Comparison of ENCODE assay signal across 27 mouse cellular contexts in the genomic region with DNA sequence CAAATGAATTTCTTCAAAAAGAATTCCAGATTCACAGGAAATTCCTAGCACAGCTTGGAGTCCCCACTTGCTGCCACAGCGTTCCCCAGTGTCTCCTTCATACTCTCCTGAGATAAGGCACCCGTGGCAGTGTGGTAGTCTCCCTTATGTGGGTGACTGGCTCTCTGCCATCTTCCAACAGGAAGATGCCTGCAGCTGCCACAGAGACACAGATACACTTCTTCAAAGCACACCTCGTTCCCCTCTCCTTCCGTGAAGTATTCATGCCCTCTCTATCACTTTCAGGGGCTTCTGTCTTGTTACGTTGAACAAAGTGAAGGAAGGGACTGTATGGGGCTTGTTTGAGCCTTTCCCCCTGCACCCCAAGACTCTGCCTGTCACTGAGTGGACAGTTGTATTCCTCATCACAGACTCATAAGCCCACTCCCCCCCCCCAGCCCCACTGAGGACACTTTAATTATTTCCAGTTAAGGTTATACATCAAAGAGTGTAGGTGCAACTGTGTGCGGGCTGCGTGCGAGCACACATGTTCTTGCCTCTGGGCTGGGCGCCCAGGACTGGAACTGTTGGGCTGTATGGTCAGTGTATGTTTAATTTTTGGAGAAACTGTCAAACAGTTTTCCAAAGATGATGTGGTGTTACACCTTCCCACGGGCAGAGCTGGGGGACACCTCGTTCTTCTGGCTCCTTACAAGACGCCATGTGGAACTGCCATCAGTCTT. TPM values are rescaled to one million over a fixed set of nuclear protein-coding genes. Genes with fewer than 3 reads are reported as not detected.
DNase-seq lines count a peak whose midpoint lies in the region; ATAC-seq and TF ChIP-seq lines count a peak whose summit lies in the region.
"Had no signal": no experiment of that assay in that cellular context is flagged by ENCODE, and none has a peak within 500 bp of the region (broad histone marks: within the 10 kb centered on the region; RNA-seq: fewer than 3 reads in every experiment).

No protein-coding gene starts in this region.

- no peak for DNase-seq in heart, adult 2 months
- peak; percentile 67 for DNase-seq in midbrain, embryonic 11.5 days (ENCODE audit: low spot score, missing footprints)
- DNase-seq in thymus, postnatal 4 days, result peak; percentile 59
- DNase-seq in ovary, adult 18-20 months (ENCODE audit: low spot score), result no peak
- DNase-seq: cerebellum, postnatal 10 days; embryo, embryonic 11 days; heart, postnatal 14 days; kidney, adult 8-10 months; kidney, postnatal 36 days; lung, postnatal 14 days; right cerebral cortex, postnatal 14 days had no signal

- H3K4me3 ChIP-seq in heart, embryonic 13.5 days, result no peak overlapping the region
- no peak overlapping the region for H3K4me3 ChIP-seq in heart, adult 2 months
- H3K4me3 ChIP-seq in midbrain, embryonic 11.5 days (ENCODE audit: low read depth, low read length), result no peak overlapping the region
- no peak overlapping the region for H3K4me3 ChIP-seq in midbrain, embryonic 16.5 days (ENCODE audit: low read depth, low read length)
- H3K4me3 ChIP-seq in stomach, embryonic 16.5 days (replicated peaks; ENCODE audit: low read length), result no peak overlapping the region
- H3K4me3 ChIP-seq in liver, embryonic 12.5 days, result no peak overlapping the region
- H3K4me3 ChIP-seq: forebrain, embryonic 15.5 days; hindbrain, embryonic 15.5 days; neural tube, embryonic 12.5 days had no signal

- no peak for ATAC-seq in heart, embryonic 13.5 days (ENCODE audit: extremely low read depth, insufficient number of reproducible peaks, low FRiP score, low TSS enrichment)
- ATAC-seq in midbrain, embryonic 11.5 days (ENCODE audit: low FRiP score), result no peak
- no peak for ATAC-seq in midbrain, embryonic 16.5 days
- peak; percentile 56; the same call in 1 of the 2 replicates for ATAC-seq in stomach, embryonic 16.5 days (ENCODE audit: insufficient read depth, low FRiP score)
- ATAC-seq in liver, embryonic 12.5 days, result no peak
- ATAC-seq: forebrain, embryonic 15.5 days had no signal

- TF ChIP-seq POLR2A in heart, adult 2 months (IDR thresholded peaks at IDR 0.05; ENCODE audit: insufficient read depth, low read depth, low read length), result no peak

- TF ChIP-seq CTCF in heart, adult 2 months (IDR thresholded peaks at IDR 0.05), result no peak

- 0 out of 2 replicates have a peak overlapping the region, but pooled peaks have one; percentile 28 for H3K27ac ChIP-seq in heart, embryonic 13.5 days (replicated peaks)
- H3K27ac ChIP-seq in heart, adult 2 months, result no peak overlapping the region
- H3K27ac ChIP-seq in midbrain, embryonic 11.5 days (ENCODE audit: low read depth, low read length), result no peak overlapping the region
- H3K27ac ChIP-seq in midbrain, embryonic 16.5 days (ENCODE audit: low read length), result no peak overlapping the region
- H3K27ac ChIP-seq in stomach, embryonic 16.5 days (ENCODE audit: low read length), result peak overlapping the region; percentile 87
- no peak overlapping the region for H3K27ac ChIP-seq in liver, embryonic 12.5 days
- H3K27ac ChIP-seq: forebrain, embryonic 15.5 days; hindbrain, embryonic 15.5 days; neural tube, embryonic 12.5 days had no signal

- peaks cover 52% of the 10 kb centered on the region for H3K4me1 ChIP-seq in heart, embryonic 13.5 days
- H3K4me1 ChIP-seq in heart, adult 2 months (ENCODE audit: control insufficient read depth, insufficient read depth, low read length), result no peaks in the 10 kb centered on the region
- H3K4me1 ChIP-seq in midbrain, embryonic 11.5 days (ENCODE audit: control insufficient read depth, insufficient read depth, low read length), result no peaks in the 10 kb centered on the region
- H3K4me1 ChIP-seq in midbrain, embryonic 16.5 days (ENCODE audit: control insufficient read depth, insufficient read depth, low read length), result no peaks in the 10 kb centered on the region
- peaks cover 25% of the 10 kb centered on the region for H3K4me1 ChIP-seq in stomach, embryonic 16.5 days (ENCODE audit: control insufficient read depth, insufficient read depth, low read length)
- H3K4me1 ChIP-seq in liver, embryonic 12.5 days, result peaks cover 8% of the 10 kb centered on the region; the same call in 1 of the 2 replicates

- intact Hi-C loops in heart, adult 2 months (cut with DNase I), result no loop called here

- H3K9ac ChIP-seq in heart, embryonic 13.5 days, result no peak overlapping the region; the same call in 1 of the 2 replicates
- H3K9ac ChIP-seq in heart, adult 2 months (ENCODE audit: low read depth, low read length), result no peak overlapping the region
- H3K9ac ChIP-seq in midbrain, embryonic 11.5 days (ENCODE audit: low read length), result no peak overlapping the region
- H3K9ac ChIP-seq in midbrain, embryonic 16.5 days (ENCODE audit: low read depth, low read length), result no peak overlapping the region
- H3K9ac ChIP-seq in stomach, embryonic 16.5 days (ENCODE audit: low read length), result 0 out of 2 replicates have a peak overlapping the region, but pooled peaks have one; percentile 38
- H3K9ac ChIP-seq in liver, embryonic 12.5 days, result no peak overlapping the region
- H3K9ac ChIP-seq: forebrain, embryonic 15.5 days; hindbrain, embryonic 15.5 days; neural tube, embryonic 12.5 days had no signal

- H3K79me2 ChIP-seq in heart, adult 2 months (replicated peaks; ENCODE audit: control insufficient read depth, insufficient read depth, low read length), result no peaks in the 10 kb centered on the region

- no peaks in the 10 kb centered on the region for H3K27me3 ChIP-seq in heart, embryonic 13.5 days (replicated peaks)
- H3K27me3 ChIP-seq in heart, adult 2 months (ENCODE audit: control insufficient read depth, insufficient read depth, low read length), result no peaks in the 10 kb centered on the region
- H3K27me3 ChIP-seq in midbrain, embryonic 11.5 days (ENCODE audit: control insufficient read depth, insufficient read depth, low read length), result no peaks in the 10 kb centered on the region
- no peaks in the 10 kb centered on the region for H3K27me3 ChIP-seq in midbrain, embryonic 16.5 days (ENCODE audit: control insufficient read depth, insufficient read depth, low read depth, low read length)
- H3K27me3 ChIP-seq in stomach, embryonic 16.5 days (ENCODE audit: control insufficient read depth, insufficient read depth, low read length), result no peaks in the 10 kb centered on the region
- H3K27me3 ChIP-seq in liver, embryonic 12.5 days (replicated peaks), result peaks cover 10% of the 10 kb centered on the region; the same call in 1 of the 2 replicates
- H3K27me3 ChIP-seq: forebrain, embryonic 15.5 days; hindbrain, embryonic 15.5 days; neural tube, embryonic 12.5 days had no signal

- WGBS in heart, embryonic 13.5 days, result 70% methylated on average over 12 of the region's 12 CpGs
- WGBS in heart, adult 2 months, result 80% methylated on average over 12 of the region's 12 CpGs
- 89% methylated on average over 12 of the region's 12 CpGs for WGBS in midbrain, embryonic 11.5 days
- 89% methylated on average over 12 of the region's 12 CpGs for whole genome bisulfite sequencing in midbrain, embryonic 16.5 days
- 59% methylated on average over 12 of the region's 12 CpGs for WGBS in stomach, embryonic 16.5 days
- WGBS in liver, embryonic 12.5 days (ENCODE audit: insufficient replicate concordance), result 78% methylated on average over 12 of the region's 12 CpGs

- no peaks in the 10 kb centered on the region for H3K36me3 ChIP-seq in heart, embryonic 13.5 days
- H3K36me3 ChIP-seq in heart, adult 2 months (ENCODE audit: control insufficient read depth, insufficient read depth, low read length), result no peaks in the 10 kb centered on the region
- no peaks in the 10 kb centered on the region for H3K36me3 ChIP-seq in midbrain, embryonic 11.5 days (ENCODE audit: control insufficient read depth, insufficient read depth, low read length)
- no peaks in the 10 kb centered on the region for H3K36me3 ChIP-seq in midbrain, embryonic 16.5 days (ENCODE audit: control insufficient read depth, insufficient read depth, low read length)
- H3K36me3 ChIP-seq in stomach, embryonic 16.5 days (ENCODE audit: control insufficient read depth, insufficient read depth, low read length), result no peaks in the 10 kb centered on the region
- H3K36me3 ChIP-seq in liver, embryonic 12.5 days, result no peaks in the 10 kb centered on the region
- H3K36me3 ChIP-seq: forebrain, embryonic 15.5 days; hindbrain, embryonic 15.5 days; neural tube, embryonic 12.5 days had no signal

- H3K9me3 ChIP-seq in heart, embryonic 13.5 days, result no peaks in the 10 kb centered on the region
- no peaks in the 10 kb centered on the region for H3K9me3 ChIP-seq in midbrain, embryonic 11.5 days (ENCODE audit: control insufficient read depth, low read length)
- no peaks in the 10 kb centered on the region for H3K9me3 ChIP-seq in midbrain, embryonic 16.5 days (replicated peaks; ENCODE audit: control insufficient read depth, low read length, poor library complexity, severe bottlenecking)
- no peaks in the 10 kb centered on the region for H3K9me3 ChIP-seq in stomach, embryonic 16.5 days (replicated peaks; ENCODE audit: control insufficient read depth, low read length)
- no peaks in the 10 kb centered on the region for H3K9me3 ChIP-seq in liver, embryonic 12.5 days (replicated peaks)
- H3K9me3 ChIP-seq: forebrain, embryonic 15.5 days; hindbrain, embryonic 15.5 days; neural tube, embryonic 12.5 days had no signal

- no peak overlapping the region for H3K4me2 ChIP-seq in heart, embryonic 13.5 days
- H3K4me2 ChIP-seq in midbrain, embryonic 11.5 days, result no peak overlapping the region
- H3K4me2 ChIP-seq in midbrain, embryonic 16.5 days (ENCODE audit: low read length), result no peak overlapping the region
- no peak overlapping the region for H3K4me2 ChIP-seq in stomach, embryonic 16.5 days (ENCODE audit: low read depth, low read length)
- H3K4me2 ChIP-seq in liver, embryonic 12.5 days, result no peak overlapping the region
- H3K4me2 ChIP-seq: forebrain, embryonic 15.5 days; hindbrain, embryonic 15.5 days; liver, embryonic 11.5 days; neural tube, embryonic 12.5 days had no signal

- TF ChIP-seq EP300 in heart, adult 2 months (IDR thresholded peaks at IDR 0.05; ENCODE audit: insufficient read depth, low read depth, low read length), result no peak

RNA-seq across cellular contexts. Expression of gene Krtap5-4, which starts 20.2 kb away (rescaled TPM):
- polyA plus RNA-seq in heart, embryonic 13.5 days (2015; fragmentation: Nextera tagmentation; extraction: Ambion mirVana), result not detected in 2 replicates
- not detected for total RNA-seq in heart, adult 2 months (2021)
- not detected in 2 replicates for polyA plus RNA-seq in heart, adult 2 months (2012; rRNA removed)
- polyA plus RNA-seq in midbrain, embryonic 11.5 days (2014; fragmentation: Nextera tagmentation; extraction: Ambion mirVana), result not detected in 2 replicates
- polyA plus RNA-seq in midbrain, embryonic 16.5 days (2015; fragmentation: Nextera tagmentation; extraction: Ambion mirVana), result not detected in 2 replicates
- not detected in 2 replicates for polyA plus RNA-seq in stomach, embryonic 16.5 days (2015; fragmentation: Nextera tagmentation; extraction: Ambion mirVana)
- not detected in 2 replicates for polyA plus RNA-seq in liver, embryonic 12.5 days (2016; fragmentation: Nextera tagmentation; extraction: Ambion mirVana)
- total RNA-seq: adrenal gland, postnatal 4 days; gastrocnemius, postnatal 4 days; heart, postnatal 14 days; layer of hippocampus, postnatal 10 days; left cerebral cortex, postnatal 25 days; megakaryocyte-erythroid progenitor cell, adult 5-6 weeks; MEL had no signal
- polyA plus RNA-seq: forebrain, embryonic 15.5 days; hindbrain, embryonic 15.5 days; liver, embryonic 11.5 days; neural tube, embryonic 12.5 days; spleen, adult 2 months; urinary bladder, adult 2 months had no signal

RNA-seq across cellular contexts. Expression of gene Krtap5-1, which starts 26.6 kb away (rescaled TPM):
- polyA plus RNA-seq in heart, embryonic 13.5 days (2015; fragmentation: Nextera tagmentation; extraction: Ambion mirVana), result not detected in 2 replicates
- not detected for total RNA-seq in heart, adult 2 months (2021)
- not detected in 2 replicates for polyA plus RNA-seq in heart, adult 2 months (2012; rRNA removed)
- not detected in 2 replicates for polyA plus RNA-seq in midbrain, embryonic 11.5 days (2014; fragmentation: Nextera tagmentation; extraction: Ambion mirVana)
- not detected in 2 replicates for polyA plus RNA-seq in midbrain, embryonic 16.5 days (2015; fragmentation: Nextera tagmentation; extraction: Ambion mirVana)
- not detected in 2 replicates for polyA plus RNA-seq in stomach, embryonic 16.5 days (2015; fragmentation: Nextera tagmentation; extraction: Ambion mirVana)
- not detected in 2 replicates for polyA plus RNA-seq in liver, embryonic 12.5 days (2016; fragmentation: Nextera tagmentation; extraction: Ambion mirVana)
- total RNA-seq: adrenal gland, postnatal 4 days; gastrocnemius, postnatal 4 days; heart, postnatal 14 days; layer of hippocampus, postnatal 10 days; left cerebral cortex, postnatal 25 days; megakaryocyte-erythroid progenitor cell, adult 5-6 weeks; MEL had no signal
- polyA plus RNA-seq: forebrain, embryonic 15.5 days; hindbrain, embryonic 15.5 days; liver, embryonic 11.5 days; neural tube, embryonic 12.5 days; spleen, adult 2 months; urinary bladder, adult 2 months had no signal

RNA-seq across cellular contexts. Expression of gene Gm4559, which starts 49.4 kb away (rescaled TPM):
- not detected in 2 replicates for polyA plus RNA-seq in heart, embryonic 13.5 days (2015; fragmentation: Nextera tagmentation; extraction: Ambion mirVana)
- not detected for total RNA-seq in heart, adult 2 months (2021)
- not detected in 2 replicates for polyA plus RNA-seq in heart, adult 2 months (2012; rRNA removed)
- polyA plus RNA-seq in midbrain, embryonic 11.5 days (2014; fragmentation: Nextera tagmentation; extraction: Ambion mirVana), result not detected in 2 replicates
- polyA plus RNA-seq in midbrain, embryonic 16.5 days (2015; fragmentation: Nextera tagmentation; extraction: Ambion mirVana), result not detected in 2 replicates
- polyA plus RNA-seq in stomach, embryonic 16.5 days (2015; fragmentation: Nextera tagmentation; extraction: Ambion mirVana), result not detected in 2 replicates
- polyA plus RNA-seq in liver, embryonic 12.5 days (2016; fragmentation: Nextera tagmentation; extraction: Ambion mirVana), result not detected in 2 replicates
- total RNA-seq: adrenal gland, postnatal 4 days; gastrocnemius, postnatal 4 days; heart, postnatal 14 days; layer of hippocampus, postnatal 10 days; left cerebral cortex, postnatal 25 days; megakaryocyte-erythroid progenitor cell, adult 5-6 weeks; MEL had no signal
- polyA plus RNA-seq: forebrain, embryonic 15.5 days; hindbrain, embryonic 15.5 days; liver, embryonic 11.5 days; neural tube, embryonic 12.5 days; spleen, adult 2 months; urinary bladder, adult 2 months had no signal

RNA-seq across cellular contexts. Expression of gene Ifitm10, which starts 50.0 kb away (rescaled TPM):
- 6.5 and 7.5 TPM in 2 replicates for polyA plus RNA-seq in heart, embryonic 13.5 days (2015; fragmentation: Nextera tagmentation; extraction: Ambion mirVana)
- total RNA-seq in heart, adult 2 months (2021), result 1 to 10 TPM; 2.2 to 3.6 TPM
- 4.9 and 6.4 TPM in 2 replicates for polyA plus RNA-seq in heart, adult 2 months (2012; rRNA removed)
- polyA plus RNA-seq in midbrain, embryonic 11.5 days (2014; fragmentation: Nextera tagmentation; extraction: Ambion mirVana), result 0.18 and 0.40 TPM in 2 replicates
- 11.3 and 14.1 TPM in 2 replicates for polyA plus RNA-seq in midbrain, embryonic 16.5 days (2015; fragmentation: Nextera tagmentation; extraction: Ambion mirVana)
- 3.7 and 5.2 TPM in 2 replicates for polyA plus RNA-seq in stomach, embryonic 16.5 days (2015; fragmentation: Nextera tagmentation; extraction: Ambion mirVana)
- 1.5 and 2.5 TPM in 2 replicates for polyA plus RNA-seq in liver, embryonic 12.5 days (2016; fragmentation: Nextera tagmentation; extraction: Ambion mirVana)
- total RNA-seq: megakaryocyte-erythroid progenitor cell, adult 5-6 weeks; MEL had no signal

RNA-seq across cellular contexts. Expression of gene Gm49369, which starts 58.9 kb away (rescaled TPM):
- 2.3 TPM in 1 of 2 replicates, not detected in the other for polyA plus RNA-seq in heart, embryonic 13.5 days (2015; fragmentation: Nextera tagmentation; extraction: Ambion mirVana)
- total RNA-seq in heart, adult 2 months (2021), result 1 to 10 TPM; 3.5 to 4.9 TPM
- 0.23 TPM in 1 of 2 replicates, not detected in the other for polyA plus RNA-seq in heart, adult 2 months (2012; rRNA removed)
- polyA plus RNA-seq in midbrain, embryonic 11.5 days (2014; fragmentation: Nextera tagmentation; extraction: Ambion mirVana), result 0.79 and 0.93 TPM in 2 replicates
- polyA plus RNA-seq in midbrain, embryonic 16.5 days (2015; fragmentation: Nextera tagmentation; extraction: Ambion mirVana), result 2.5 and 3.4 TPM in 2 replicates
- 0.96 TPM in 1 of 2 replicates, not detected in the other for polyA plus RNA-seq in stomach, embryonic 16.5 days (2015; fragmentation: Nextera tagmentation; extraction: Ambion mirVana)
- polyA plus RNA-seq in liver, embryonic 12.5 days (2016; fragmentation: Nextera tagmentation; extraction: Ambion mirVana), result 1.4 TPM in 1 of 2 replicates, not detected in the other
- total RNA-seq: megakaryocyte-erythroid progenitor cell, adult 5-6 weeks had no signal
- polyA plus RNA-seq: liver, embryonic 11.5 days; spleen, adult 2 months had no signal

Comparison
In these comparisons a context has a peak if more than half of its experiments do, and no peak if none do; other contexts are left out.
1. H3K27ac ChIP-seq: peak in heart, embryonic 13.5 days (single experiment) and stomach, embryonic 16.5 days (single experiment); none in heart, adult 2 months (single experiment), midbrain, embryonic 11.5 days (single experiment), midbrain, embryonic 16.5 days (single experiment) and liver, embryonic 12.5 days (single experiment).
2. DNase-seq: peak in midbrain, embryonic 11.5 days (single experiment) and thymus, postnatal 4 days (single experiment); none in heart, adult 2 months (0 of 2) and ovary, adult 18-20 months (single experiment).